Mouse (Mus musculus) ES-CJ7 (cell line): ENCODE data around the gene Pxdc1.

Experiments used
- DNase-seq: peaks from one replicate; pipeline ENCODE4 v3.0.0; 2011; ENCODE audit warnings: low read depth, low spot score

The Pxdc1 gene

DNA sequence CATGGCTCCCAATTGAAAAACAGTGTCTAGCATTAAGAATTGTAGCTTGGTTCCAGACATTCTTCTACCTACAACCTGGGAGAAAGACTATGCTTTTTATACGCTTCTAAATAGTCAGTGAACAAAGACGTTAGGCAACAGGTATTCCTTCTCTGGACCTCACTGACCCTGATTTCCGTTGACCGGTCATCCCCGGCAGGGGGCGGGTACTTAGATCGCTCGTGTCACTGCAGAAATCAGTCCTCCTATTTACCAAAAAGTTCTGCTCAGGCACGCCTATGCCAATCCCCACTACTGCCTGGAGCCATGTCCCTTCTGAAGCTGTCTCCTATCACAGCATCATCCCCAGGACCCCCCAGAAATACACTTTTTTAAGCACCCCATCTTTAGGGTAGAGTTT lies at the start of gene Pxdc1:
TSS of gene Pxdc1 (minus strand) at position 96 of the 400 bp plus-strand sequence.
- peak; percentile 12 for DNase-seq

- DNase-seq = no peak
Measured at GRCm38 (mm10) chr13:34700630-34701029, 47.3 kb upstream of the Pxdc1 start.

- no peak for DNase-seq
Measured at GRCm38 (mm10) chr13:34700091-34700490, 46.8 kb upstream of the Pxdc1 start.

DNA sequence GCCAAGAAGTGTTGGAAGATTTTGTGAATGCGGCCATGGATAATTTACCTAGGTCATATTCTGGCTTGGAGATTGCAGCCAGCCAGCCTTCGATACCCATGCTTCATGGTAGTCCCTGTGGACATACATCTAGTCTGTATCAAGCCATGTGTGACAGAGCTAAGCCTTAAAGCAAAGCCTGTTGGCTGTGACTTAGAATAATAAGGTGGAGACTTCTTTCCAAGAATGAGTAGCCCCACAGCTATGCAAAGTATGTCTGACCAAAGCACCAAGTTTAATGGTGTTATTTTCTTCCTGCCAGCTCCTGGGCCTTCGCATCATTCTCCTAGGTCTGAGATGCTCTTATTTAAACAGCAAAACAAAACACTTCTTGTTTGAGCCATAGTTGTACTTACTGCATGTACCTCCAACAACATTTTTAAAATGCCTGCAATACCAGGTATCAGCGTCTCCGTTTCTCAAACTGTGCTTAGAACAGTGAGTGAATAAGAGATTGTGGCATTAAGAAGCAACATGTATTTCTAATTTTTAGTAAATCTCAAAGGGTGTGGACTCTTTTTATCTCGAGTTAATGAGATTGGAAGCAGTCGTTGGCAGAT lies 43.5 kb upstream of the Pxdc1 start:
- no peak for DNase-seq

DNA sequence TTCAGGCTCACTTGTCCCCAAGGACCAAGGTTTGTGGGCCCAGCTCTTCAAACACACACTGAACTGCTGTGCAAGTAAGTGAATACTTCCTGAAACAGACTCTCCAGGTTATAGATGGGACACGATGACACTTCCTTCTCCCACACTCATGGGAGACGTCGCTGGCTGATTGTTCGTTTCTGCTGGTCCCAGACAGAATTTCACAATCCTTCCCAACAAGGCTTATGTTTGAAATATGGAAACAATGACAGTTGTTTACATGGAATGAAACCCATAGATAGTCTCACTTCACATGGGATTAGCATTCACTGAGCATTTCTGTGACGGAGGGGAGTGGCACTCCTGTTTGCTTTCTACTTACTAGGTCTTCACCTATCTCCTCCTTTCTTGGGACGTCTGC lies 39.8 kb upstream of the Pxdc1 start:
- DNase-seq = no peak

DNA sequence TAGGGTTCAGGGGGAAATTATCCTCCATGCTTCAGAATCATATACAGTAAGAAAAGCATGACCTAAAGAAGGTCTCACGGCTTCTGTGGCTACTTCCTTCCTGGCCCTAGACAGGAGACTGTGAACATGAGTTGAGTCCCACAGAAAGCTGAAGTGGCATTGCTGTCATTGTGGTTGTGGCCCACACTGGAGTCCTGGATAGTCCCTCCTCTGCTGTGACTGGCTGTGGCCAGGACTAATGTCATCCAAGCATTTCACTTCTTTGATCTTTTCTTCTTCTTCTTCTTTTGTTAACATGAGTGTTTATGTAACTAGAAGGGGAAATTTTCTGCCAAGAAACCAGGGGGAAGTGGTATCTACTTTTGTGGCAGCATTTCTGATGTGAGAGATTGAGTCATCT lies 37.8 kb upstream of the Pxdc1 start:
- DNase-seq = no peak

DNA sequence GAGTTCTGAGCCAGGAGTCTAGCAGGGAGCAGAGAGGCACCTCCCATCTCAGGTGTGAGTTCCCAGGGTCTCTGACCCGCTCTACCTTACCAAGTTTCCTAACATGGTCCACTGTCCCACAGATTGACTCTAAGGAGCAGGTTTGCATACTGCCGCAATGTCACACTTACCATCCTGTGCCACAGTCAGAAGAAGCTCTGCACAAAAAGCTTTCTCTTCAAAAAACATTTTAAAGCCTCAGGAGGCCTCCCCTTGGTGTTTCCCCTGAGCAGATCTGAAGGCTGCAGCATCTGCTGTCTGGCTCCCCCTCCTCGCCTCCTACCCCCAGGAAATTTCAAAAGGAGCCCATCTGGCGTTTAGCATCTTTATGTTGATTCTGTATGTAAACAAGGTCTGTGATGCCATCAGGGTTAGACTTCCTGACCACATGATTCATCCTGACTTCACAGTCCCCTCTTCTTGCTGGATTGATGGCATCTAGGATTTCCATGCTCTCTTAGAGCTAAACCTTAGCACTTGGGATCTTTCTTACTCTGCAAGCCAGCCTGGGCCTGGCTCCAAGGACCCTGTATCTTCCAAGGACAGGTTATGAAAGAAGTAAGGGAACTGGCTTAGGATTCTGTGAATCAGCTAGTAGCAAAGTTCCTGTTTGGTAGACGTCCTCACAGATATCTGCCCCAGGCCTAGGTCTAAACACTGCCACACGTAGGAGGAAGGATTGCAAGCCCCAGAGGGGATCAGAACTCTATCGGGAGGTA lies 31.9 kb upstream of the Pxdc1 start:
- no peak for DNase-seq

GRCm38 (mm10) chr13:34683762-34684488 lies 30.6 kb upstream of the Pxdc1 start:
- no peak for DNase-seq

DNA sequence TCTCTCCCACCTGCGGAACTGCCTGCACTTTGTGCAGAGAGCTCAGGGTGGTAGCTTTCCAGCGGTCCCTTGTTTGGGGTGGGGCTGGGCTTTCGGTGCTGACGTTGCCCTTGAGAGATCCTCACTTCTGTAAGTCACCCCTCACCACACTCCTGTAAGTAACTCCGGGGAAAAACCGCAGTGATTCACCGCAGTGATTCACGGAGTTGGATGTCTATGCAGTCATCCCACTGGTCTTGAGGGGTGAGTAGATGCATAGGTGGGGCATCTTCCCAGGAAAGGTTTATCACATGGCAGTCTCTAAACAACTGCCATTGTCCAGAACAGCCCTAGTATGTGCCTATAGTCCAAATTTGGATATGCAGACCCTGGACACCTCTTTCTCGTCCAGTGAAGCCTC lies 30.0 kb upstream of the Pxdc1 start:
- no peak for DNase-seq

DNA sequence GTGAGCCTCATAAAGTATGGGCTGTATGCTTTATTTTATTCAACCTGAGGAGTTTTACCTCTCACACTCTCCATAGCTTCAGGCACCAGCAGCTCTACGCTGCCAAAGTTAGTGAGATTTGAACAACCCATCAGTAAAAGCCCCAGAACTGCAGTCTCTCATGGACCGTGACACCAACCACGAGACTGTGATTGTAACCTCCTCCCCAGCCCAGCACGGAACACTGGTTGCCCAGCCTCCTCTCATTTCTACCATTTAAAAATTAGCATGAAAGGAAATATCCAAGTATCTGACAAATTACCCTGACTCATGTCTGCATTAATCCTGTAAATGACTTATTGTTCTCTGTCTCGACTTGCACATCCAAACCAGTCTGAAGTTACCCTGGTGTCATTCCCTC lies 23.2 kb upstream of the Pxdc1 start:
- no peak for DNase-seq

GRCm38 (mm10) chr13:34675847-34676383 lies 22.6 kb upstream of the Pxdc1 start:
- no peak for DNase-seq

DNA sequence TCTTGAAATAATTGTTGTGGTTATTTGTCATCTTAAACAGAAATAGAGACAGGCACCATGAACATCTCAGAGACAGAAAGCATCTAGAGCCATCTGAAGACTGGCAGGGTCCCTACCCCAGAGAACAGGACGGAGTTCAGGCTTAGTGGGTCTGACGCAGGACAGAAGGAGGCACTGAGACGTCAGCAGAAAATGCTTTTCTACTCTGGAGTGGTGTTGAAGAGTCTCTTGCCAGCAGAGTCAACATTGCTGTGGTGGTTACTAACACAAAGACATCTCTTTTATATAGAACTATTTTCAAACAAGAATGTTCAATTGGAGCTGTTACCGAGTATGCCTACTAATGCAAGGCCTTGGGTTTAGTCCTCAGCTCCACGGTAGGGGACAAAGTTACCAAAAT lies 20.1 kb upstream of the Pxdc1 start:
- DNase-seq = no peak

DNA sequence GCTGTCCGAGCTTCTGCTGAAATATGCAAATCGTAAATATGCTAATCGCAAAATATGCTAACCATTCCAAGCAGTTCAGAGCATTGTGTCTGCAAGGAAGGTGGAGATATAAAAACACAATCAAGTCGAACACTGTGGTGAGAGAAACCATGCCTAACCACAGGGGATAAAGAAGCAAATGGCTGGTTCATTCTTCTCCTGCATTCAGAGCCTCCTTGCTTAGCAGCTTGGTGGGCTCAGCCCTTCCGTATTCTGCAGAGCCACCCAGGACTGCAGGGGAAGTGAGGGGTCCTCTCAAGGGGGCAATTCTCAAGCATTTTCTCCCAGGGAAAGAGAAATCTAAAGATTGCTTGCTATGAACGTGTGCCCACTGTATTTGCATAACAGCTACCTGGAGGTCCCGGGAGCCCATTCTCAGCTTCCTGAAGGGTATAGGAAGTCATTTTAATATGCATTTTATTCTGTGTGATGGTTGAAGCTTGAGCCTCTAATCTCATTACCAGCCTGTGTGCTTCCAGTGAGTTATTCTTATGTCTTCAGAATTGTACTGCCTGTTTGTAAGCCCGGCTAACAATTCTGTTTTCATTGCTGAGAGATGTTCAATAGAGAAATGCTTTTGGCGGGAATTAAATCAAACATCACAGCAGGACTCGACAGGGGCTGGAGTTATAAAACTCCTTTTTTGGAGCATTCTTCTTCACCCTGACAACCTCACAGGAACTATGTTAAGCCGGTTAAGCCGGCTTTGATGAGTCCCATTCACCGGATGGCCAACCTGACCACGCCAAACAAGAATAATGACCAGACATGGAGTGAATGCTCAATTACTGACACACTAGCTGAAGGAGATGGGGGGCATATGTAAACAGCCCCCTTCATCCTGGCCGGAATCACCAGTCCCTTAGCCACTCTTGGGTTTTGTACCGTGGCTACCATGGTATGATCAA lies 16.9 kb upstream of the Pxdc1 start:
- no peak for DNase-seq

GRCm38 (mm10) chr13:34667197-34667596 lies 13.9 kb upstream of the Pxdc1 start:
- no peak for DNase-seq

GRCm38 (mm10) chr13:34665074-34665473 lies 11.8 kb upstream of the Pxdc1 start:
- DNase-seq = no peak

GRCm38 (mm10) chr13:34663762-34664161 lies 10.5 kb upstream of the Pxdc1 start:
- DNase-seq = no peak

- no peak for DNase-seq
Measured at GRCm38 (mm10) chr13:34659507-34659906, 6.2 kb upstream of the Pxdc1 start.

DNA sequence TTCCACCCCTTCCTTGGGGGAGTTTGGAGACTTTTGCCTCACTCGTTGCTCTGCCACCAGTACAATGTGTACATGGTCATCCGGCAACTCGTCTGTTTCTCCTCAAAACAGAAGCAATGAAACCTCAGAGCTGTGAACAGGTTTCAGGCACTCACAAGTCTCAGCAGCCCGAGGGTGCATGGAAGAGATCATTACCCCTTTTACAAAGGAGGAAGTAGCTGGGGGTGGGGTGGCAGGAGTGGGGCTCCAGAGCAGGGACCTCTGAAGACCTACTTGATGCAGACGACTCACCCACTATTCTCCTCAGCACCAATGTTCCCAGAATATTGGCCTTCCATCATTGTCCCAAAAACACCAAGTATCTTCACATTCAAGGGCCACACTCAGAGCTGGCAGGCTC lies 3.1 kb upstream of the Pxdc1 start:
- no peak for DNase-seq

DNA sequence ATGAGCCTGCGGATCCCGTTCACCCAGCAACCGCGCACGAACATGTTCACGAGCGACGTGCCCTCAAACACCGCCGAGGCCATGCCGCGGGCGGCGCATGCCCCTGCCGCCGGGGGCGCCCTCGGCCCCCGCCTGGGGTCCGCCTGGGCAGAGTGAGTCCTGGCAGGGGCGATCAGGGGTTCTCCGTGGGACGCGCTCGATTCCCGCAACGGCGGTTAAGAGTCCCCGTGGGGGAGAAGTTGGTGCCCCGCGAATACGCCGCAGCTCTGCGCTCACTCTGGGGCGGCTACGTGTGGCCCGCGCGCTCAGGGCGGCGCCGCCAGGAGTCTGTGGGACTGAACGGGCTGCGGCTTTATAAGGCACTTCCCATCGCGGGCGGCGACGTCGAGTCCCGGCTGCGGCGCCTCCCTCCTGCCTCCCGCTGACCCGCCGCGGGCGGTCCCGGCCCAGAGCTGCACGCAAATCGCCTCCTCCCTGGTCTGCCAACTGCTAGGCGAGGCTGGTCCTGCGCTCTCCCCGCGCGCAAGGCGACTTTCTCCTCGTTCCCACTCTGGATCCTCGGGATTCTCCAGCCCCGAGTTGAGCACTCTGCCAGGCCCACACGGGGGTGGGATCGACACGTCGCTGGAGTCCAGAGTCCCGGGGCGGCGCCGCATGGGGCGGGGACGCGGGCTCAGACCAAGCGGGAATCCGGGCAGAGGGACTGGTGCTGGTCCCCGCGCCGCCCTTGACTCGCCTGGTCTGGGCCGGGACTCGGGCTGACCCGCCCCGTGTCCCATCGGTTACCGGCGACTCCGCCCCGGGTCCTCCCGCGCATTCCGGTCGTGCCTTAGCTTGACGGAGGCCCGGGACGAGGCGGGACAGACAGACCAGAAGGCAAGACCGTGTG lies 689 bp downstream of the Pxdc1 start:
- peak; percentile 57 for DNase-seq

GRCm38 (mm10) chr13:34652016-34652352 lies 1.3 kb downstream of the Pxdc1 start:
- DNase-seq = no peak
